ENCODE assay signal across 21 mouse cellular contexts in genomic region chr4:118057076-118057475, GRCm38 (mm10).
DNase-seq lines count a peak whose midpoint lies in the region; ATAC-seq and TF ChIP-seq lines count a peak whose summit lies in the region.
"Had no signal": no experiment of that assay in that cellular context is flagged by ENCODE, and none has a peak within 500 bp of the region (broad histone marks: within the 10 kb centered on the region; RNA-seq: fewer than 3 reads in every experiment).

No protein-coding gene starts in this region.

- peaks cover 4% of the 10 kb centered on the region; the same call in 1 of the 2 replicates for H3K36me3 ChIP-seq in heart, postnatal 0 days (replicated peaks; ENCODE audit: control insufficient read depth, insufficient read depth, low read length)
- no peaks in the 10 kb centered on the region for H3K36me3 ChIP-seq in heart, embryonic 10.5 days
- no peaks in the 10 kb centered on the region for H3K36me3 ChIP-seq in limb, embryonic 14.5 days (ENCODE audit: control insufficient read depth, insufficient read depth, low read length)
- no peaks in the 10 kb centered on the region for H3K36me3 ChIP-seq in forebrain, embryonic 12.5 days (replicated peaks)
- H3K36me3 ChIP-seq: hindbrain, embryonic 15.5 days; liver, embryonic 12.5 days; midbrain, embryonic 13.5 days had no signal

- ATAC-seq in heart, postnatal 0 days (ENCODE audit: insufficient read depth, low read depth): no peak
- ATAC-seq in limb, embryonic 14.5 days (ENCODE audit: low FRiP score, low read depth): no peak
- no peak for ATAC-seq in forebrain, embryonic 12.5 days (ENCODE audit: low FRiP score)
- ATAC-seq: liver, embryonic 12.5 days; midbrain, embryonic 13.5 days had no signal

- no peak overlapping the region for H3K9ac ChIP-seq in heart, postnatal 0 days (replicated peaks; ENCODE audit: low read depth, low read length)
- H3K9ac ChIP-seq in limb, embryonic 14.5 days (ENCODE audit: low read depth, low read length, severe bottlenecking): no peak overlapping the region
- H3K9ac ChIP-seq in forebrain, embryonic 12.5 days: no peak overlapping the region
- H3K9ac ChIP-seq: hindbrain, embryonic 15.5 days; liver, embryonic 12.5 days; midbrain, embryonic 13.5 days had no signal

- no peak overlapping the region for H3K4me3 ChIP-seq in heart, postnatal 0 days (ENCODE audit: low read depth, low read length)
- no peak overlapping the region for H3K4me3 ChIP-seq in heart, embryonic 10.5 days
- no peak overlapping the region for H3K4me3 ChIP-seq in embryonic fibroblast, embryonic 13.5 days (ENCODE audit: insufficient read depth, low read length)
- H3K4me3 ChIP-seq in limb, embryonic 14.5 days (replicated peaks; ENCODE audit: low read length): no peak overlapping the region
- H3K4me3 ChIP-seq in forebrain, embryonic 12.5 days (replicated peaks): no peak overlapping the region
- H3K4me3 ChIP-seq: forebrain, embryonic 10.5 days; hindbrain, embryonic 15.5 days; liver, embryonic 12.5 days; midbrain, embryonic 13.5 days had no signal

- peaks cover 17% of the 10 kb centered on the region for H3K4me1 ChIP-seq in heart, postnatal 0 days (ENCODE audit: control insufficient read depth, insufficient read depth)
- H3K4me1 ChIP-seq in heart, embryonic 10.5 days: peaks cover 41% of the 10 kb centered on the region
- peaks cover 20% of the 10 kb centered on the region for H3K4me1 ChIP-seq in embryonic fibroblast, embryonic 13.5 days (ENCODE audit: control insufficient read depth, insufficient read depth, low read length)
- H3K4me1 ChIP-seq in limb, embryonic 14.5 days (ENCODE audit: control insufficient read depth, insufficient read depth, low read length): peaks cover 48% of the 10 kb centered on the region
- H3K4me1 ChIP-seq in forebrain, embryonic 12.5 days: peaks cover 9% of the 10 kb centered on the region

- DNase-seq in embryo, embryonic 10.5 days (ENCODE audit: low spot score): peak; percentile 44
- no peak for DNase-seq in embryo, embryonic 10 days (ENCODE audit: low spot score)
- DNase-seq in heart, postnatal 0 days (ENCODE audit: low spot score): no peak
- DNase-seq in heart, embryonic 10.5 days (ENCODE audit: low spot score): no peak
- DNase-seq in limb, embryonic 14.5 days (ENCODE audit: low spot score): peak; percentile 22
- DNase-seq in ovary, adult 18-20 months (ENCODE audit: low spot score): no peak
- DNase-seq: adrenal gland, postnatal 10 days; cerebellum, adult 18-20 months; cerebellum, postnatal 25 days; kidney, adult 11 months; layer of hippocampus, adult 9-11 months; lung, adult 18-20 months; lung, postnatal 14 days; right cerebral cortex, postnatal 25 days; thymus, adult 18-20 months had no signal

- H3K9me3 ChIP-seq in heart, postnatal 0 days (replicated peaks; ENCODE audit: control insufficient read depth, low read length): no peaks in the 10 kb centered on the region
- H3K9me3 ChIP-seq in heart, embryonic 10.5 days: no peaks in the 10 kb centered on the region
- no peaks in the 10 kb centered on the region for H3K9me3 ChIP-seq in limb, embryonic 14.5 days (ENCODE audit: control insufficient read depth, low read length)
- no peaks in the 10 kb centered on the region for H3K9me3 ChIP-seq in forebrain, embryonic 12.5 days
- H3K9me3 ChIP-seq: forebrain, embryonic 10.5 days; hindbrain, embryonic 15.5 days; liver, embryonic 12.5 days; midbrain, embryonic 13.5 days had no signal

- no peak for TF ChIP-seq CTCF in heart, postnatal 0 days (IDR thresholded peaks at IDR 0.05; ENCODE audit: low read depth)
- no peak for TF ChIP-seq CTCF in embryonic fibroblast, embryonic 13.5 days (IDR thresholded peaks at IDR 0.05; ENCODE audit: borderline replicate concordance, insufficient read depth, low read length)

- H3K4me2 ChIP-seq in heart, postnatal 0 days (ENCODE audit: low read depth, low read length): no peak overlapping the region
- peak overlapping the region; percentile 17; the same call in 1 of the 2 replicates for H3K4me2 ChIP-seq in limb, embryonic 14.5 days (replicated peaks; ENCODE audit: low read depth, low read length, severe bottlenecking)
- H3K4me2 ChIP-seq in forebrain, embryonic 12.5 days: no peak overlapping the region
- H3K4me2 ChIP-seq: hindbrain, embryonic 15.5 days; liver, embryonic 12.5 days; midbrain, embryonic 13.5 days had no signal

- H3K27me3 ChIP-seq in heart, postnatal 0 days (ENCODE audit: control insufficient read depth, insufficient read depth, low read length): no peaks in the 10 kb centered on the region
- no peaks in the 10 kb centered on the region for H3K27me3 ChIP-seq in heart, embryonic 10.5 days (ENCODE audit: insufficient read depth, poor library complexity, severe bottlenecking)
- H3K27me3 ChIP-seq in limb, embryonic 14.5 days (ENCODE audit: control insufficient read depth, insufficient read depth, low read length): no peaks in the 10 kb centered on the region
- H3K27me3 ChIP-seq in forebrain, embryonic 12.5 days: no peaks in the 10 kb centered on the region
- H3K27me3 ChIP-seq: hindbrain, embryonic 15.5 days; liver, embryonic 12.5 days; midbrain, embryonic 13.5 days had no signal

- WGBS in heart, postnatal 0 days: 44% methylated on average over 2 of the region's 2 CpGs
- WGBS in heart, embryonic 10.5 days: 60% methylated on average over 2 of the region's 2 CpGs
- WGBS in limb, embryonic 14.5 days: 17% methylated on average over 2 of the region's 2 CpGs
- WGBS in forebrain, embryonic 12.5 days: 65% methylated on average over 2 of the region's 2 CpGs

- H3K27ac ChIP-seq in heart, postnatal 0 days (ENCODE audit: low read depth): peak overlapping the region; percentile 76; the same call in 1 of the 2 replicates
- H3K27ac ChIP-seq in heart, embryonic 10.5 days: no peak overlapping the region
- peak overlapping the region; percentile 63; the same call in 1 of the 2 replicates for H3K27ac ChIP-seq in embryonic fibroblast, embryonic 13.5 days (ENCODE audit: insufficient read depth, low read length)
- H3K27ac ChIP-seq in limb, embryonic 14.5 days (replicated peaks; ENCODE audit: low read depth, low read length): peak overlapping the region; percentile 79; the same call in 1 of the 2 replicates
- no peak overlapping the region for H3K27ac ChIP-seq in forebrain, embryonic 12.5 days
- H3K27ac ChIP-seq: hindbrain, embryonic 15.5 days; liver, embryonic 12.5 days; midbrain, embryonic 13.5 days had no signal

- TF ChIP-seq POLR2A in embryonic fibroblast, embryonic 13.5 days (IDR thresholded peaks at IDR 0.05; ENCODE audit: low read depth, low read length): no peak
- TF ChIP-seq POLR2A in limb, embryonic 14.5 days (IDR thresholded peaks at IDR 0.05; ENCODE audit: borderline replicate concordance, extremely low read depth, insufficient read depth, insufficient read length): no peak

- no peak for TF ChIP-seq EP300 in heart, postnatal 0 days (IDR thresholded peaks at IDR 0.05; ENCODE audit: low read depth)

Comparison
In these comparisons a context has a peak if more than half of its experiments do, and no peak if none do; other contexts are left out.
1. DNase-seq: peak in embryo, embryonic 10.5 days (single experiment) and limb, embryonic 14.5 days (single experiment); none in embryo, embryonic 10 days (single experiment), heart, postnatal 0 days (single experiment), heart, embryonic 10.5 days (single experiment) and ovary, adult 18-20 months (single experiment).
2. H3K27ac ChIP-seq: peak in heart, postnatal 0 days (single experiment), embryonic fibroblast, embryonic 13.5 days (single experiment) and limb, embryonic 14.5 days (single experiment); none in heart, embryonic 10.5 days (single experiment) and forebrain, embryonic 12.5 days (single experiment).